ENCODE assay signal across 9 mouse cellular contexts in genomic region chr7:98360621-98360990, GRCm38 (mm10). TPM values are rescaled to one million over a fixed set of nuclear protein-coding genes. Genes with fewer than 3 reads are reported as not detected.
DNase-seq lines count a peak whose midpoint lies in the region; ATAC-seq lines count a peak whose summit lies in the region.
"Had no signal": no experiment of that assay in that cellular context is flagged by ENCODE, and none has a peak within 500 bp of the region (broad histone marks: within the 10 kb centered on the region; RNA-seq: fewer than 3 reads in every experiment).

No protein-coding gene starts in this region.

- no peak for DNase-seq in kidney, adult 11 months
- DNase-seq in gastrocnemius, postnatal 10 days = no peak
- DNase-seq in adrenal gland, postnatal 4 days (ENCODE audit: low spot score in 2 of 2) = no peak
- no peak for DNase-seq in retina, postnatal 1 day

- peak overlapping the region; percentile 88 for H3K27ac ChIP-seq in kidney, embryonic 15.5 days
- H3K27ac ChIP-seq in brown adipose tissue, adult 24 weeks (replicated peaks; ENCODE audit: low read depth, low read length) = peak overlapping the region; percentile 11
- H3K27ac ChIP-seq in hindbrain, embryonic 15.5 days (replicated peaks) = peak overlapping the region; percentile 87
- H3K27ac ChIP-seq in midbrain, embryonic 13.5 days = peak overlapping the region; percentile 79

- under 1% methylated on average over 20 of the region's 20 CpGs for WGBS in kidney, embryonic 15.5 days
- WGBS in hindbrain, embryonic 15.5 days = under 1% methylated on average over 20 of the region's 20 CpGs
- WGBS in midbrain, embryonic 13.5 days = under 1% methylated on average over 20 of the region's 20 CpGs

- H3K4me2 ChIP-seq in kidney, embryonic 15.5 days = peak overlapping the region; percentile 95
- H3K4me2 ChIP-seq in hindbrain, embryonic 15.5 days = peak overlapping the region; percentile 96
- peak overlapping the region; percentile 94 for H3K4me2 ChIP-seq in midbrain, embryonic 13.5 days (replicated peaks)

- H3K4me3 ChIP-seq in kidney, embryonic 15.5 days (replicated peaks) = peak overlapping the region; percentile 88
- peak overlapping the region; percentile 70 for H3K4me3 ChIP-seq in brown adipose tissue, adult 24 weeks (ENCODE audit: insufficient read depth, low read depth, low read length)
- H3K4me3 ChIP-seq in hindbrain, embryonic 15.5 days = peak overlapping the region; percentile 87
- H3K4me3 ChIP-seq in midbrain, embryonic 13.5 days (replicated peaks) = peak overlapping the region; percentile 79

- no peaks in the 10 kb centered on the region for H3K9me3 ChIP-seq in kidney, embryonic 15.5 days (replicated peaks)
- no peaks in the 10 kb centered on the region for H3K9me3 ChIP-seq in hindbrain, embryonic 15.5 days
- no peaks in the 10 kb centered on the region for H3K9me3 ChIP-seq in midbrain, embryonic 13.5 days

- H3K4me1 ChIP-seq in kidney, embryonic 15.5 days = peaks cover 46% of the 10 kb centered on the region
- H3K4me1 ChIP-seq in brown adipose tissue, adult 24 weeks (ENCODE audit: control insufficient read depth, insufficient read depth, insufficient read length, low read length) = peaks cover 6% of the 10 kb centered on the region; the same call in 1 of the 2 replicates
- peaks cover 53% of the 10 kb centered on the region for H3K4me1 ChIP-seq in hindbrain, embryonic 15.5 days (replicated peaks)
- H3K4me1 ChIP-seq in midbrain, embryonic 13.5 days (replicated peaks) = peaks cover 59% of the 10 kb centered on the region

- H3K36me3 ChIP-seq in kidney, embryonic 15.5 days = no peaks in the 10 kb centered on the region
- H3K36me3 ChIP-seq in hindbrain, embryonic 15.5 days = no peaks in the 10 kb centered on the region
- H3K36me3 ChIP-seq in midbrain, embryonic 13.5 days = no peaks in the 10 kb centered on the region

- no peaks in the 10 kb centered on the region for H3K27me3 ChIP-seq in kidney, embryonic 15.5 days
- no peaks in the 10 kb centered on the region for H3K27me3 ChIP-seq in hindbrain, embryonic 15.5 days
- no peaks in the 10 kb centered on the region for H3K27me3 ChIP-seq in midbrain, embryonic 13.5 days

- peak overlapping the region; percentile 76 for H3K9ac ChIP-seq in kidney, embryonic 15.5 days
- H3K9ac ChIP-seq in hindbrain, embryonic 15.5 days = peak overlapping the region; percentile 81
- H3K9ac ChIP-seq in midbrain, embryonic 13.5 days (replicated peaks) = peak overlapping the region; percentile 83

- peak; percentile 5; the same call in 1 of the 2 replicates for ATAC-seq in kidney, embryonic 15.5 days (replicated peaks; ENCODE audit: low FRiP score)
- peak; percentile 47 for ATAC-seq in hindbrain, embryonic 15.5 days (ENCODE audit: low FRiP score, low read depth)
- ATAC-seq in midbrain, embryonic 13.5 days = peak; percentile 44

RNA-seq across cellular contexts. Expression of gene Tsku, which starts 0.5 kb away (rescaled TPM):
- 8.7 and 10.0 TPM in 2 replicates for polyA plus RNA-seq in kidney, embryonic 15.5 days (2015; fragmentation: Nextera tagmentation; extraction: Ambion mirVana)
- 25.7 and 31.5 TPM in 2 replicates for polyA plus RNA-seq in brown adipose tissue, adult 24 weeks (2012; ENCODE audit: insufficient read depth, insufficient read length, missing spikeins)
- polyA plus RNA-seq in hindbrain, embryonic 15.5 days (2015; fragmentation: Nextera tagmentation; extraction: Ambion mirVana) = 8.9 and 9.3 TPM in 2 replicates
- 6.7 and 7.2 TPM in 2 replicates for polyA plus RNA-seq in midbrain, embryonic 13.5 days (2015; fragmentation: Nextera tagmentation; extraction: Ambion mirVana)
- 1 to 10 TPM; 4.6 to 8.9 TPM for total RNA-seq in gastrocnemius, postnatal 10 days (2021)
- total RNA-seq in adrenal gland, postnatal 4 days (2021) = 10 to 100 TPM; 10.3 to 12.1 TPM
- total RNA-seq: hematopoietic stem cell, adult 5-6 weeks had no signal

RNA-seq across cellular contexts. Expression of gene Acer3, which starts 39.6 kb away (rescaled TPM):
- 24.0 and 29.6 TPM in 2 replicates for polyA plus RNA-seq in kidney, embryonic 15.5 days (2015; fragmentation: Nextera tagmentation; extraction: Ambion mirVana)
- 5.4 and 7.8 TPM in 2 replicates for polyA plus RNA-seq in brown adipose tissue, adult 24 weeks (2012; ENCODE audit: insufficient read depth, insufficient read length, missing spikeins)
- polyA plus RNA-seq in hindbrain, embryonic 15.5 days (2015; fragmentation: Nextera tagmentation; extraction: Ambion mirVana) = 26.3 and 28.2 TPM in 2 replicates
- 13.6 and 14.9 TPM in 2 replicates for polyA plus RNA-seq in midbrain, embryonic 13.5 days (2015; fragmentation: Nextera tagmentation; extraction: Ambion mirVana)
- 1 to 10 TPM; 5.1 to 6.1 TPM for total RNA-seq in gastrocnemius, postnatal 10 days (2021)
- total RNA-seq in adrenal gland, postnatal 4 days (2021) = 10 to 100 TPM; 20.3 to 24.2 TPM

Comparison
In these comparisons a context has a peak if more than half of its experiments do, and no peak if none do; other contexts are left out.
1. H3K27ac ChIP-seq: peak in every context shown above with its lines; median percentile 88 in kidney, embryonic 15.5 days; 87 in hindbrain, embryonic 15.5 days; 79 in midbrain, embryonic 13.5 days; 11 in brown adipose tissue, adult 24 weeks.